Mouse (Mus musculus) liver, embryonic 14.5 days (tissue): ENCODE results near the gene Olfr450.

ENCODE experiments used
- CTCF ChIP-seq: IDR thresholded peaks from 2 replicates; pipeline ENCODE4 v1.5.1; 2016; ENCODE audit warnings: antibody characterized with exemption, low read depth, control low read depth
- EP300 ChIP-seq: IDR thresholded peaks from 2 replicates; pipeline ENCODE4 v1.6.1; 2016; ENCODE audit warnings: antibody characterized with exemption, low read depth

DNA sequence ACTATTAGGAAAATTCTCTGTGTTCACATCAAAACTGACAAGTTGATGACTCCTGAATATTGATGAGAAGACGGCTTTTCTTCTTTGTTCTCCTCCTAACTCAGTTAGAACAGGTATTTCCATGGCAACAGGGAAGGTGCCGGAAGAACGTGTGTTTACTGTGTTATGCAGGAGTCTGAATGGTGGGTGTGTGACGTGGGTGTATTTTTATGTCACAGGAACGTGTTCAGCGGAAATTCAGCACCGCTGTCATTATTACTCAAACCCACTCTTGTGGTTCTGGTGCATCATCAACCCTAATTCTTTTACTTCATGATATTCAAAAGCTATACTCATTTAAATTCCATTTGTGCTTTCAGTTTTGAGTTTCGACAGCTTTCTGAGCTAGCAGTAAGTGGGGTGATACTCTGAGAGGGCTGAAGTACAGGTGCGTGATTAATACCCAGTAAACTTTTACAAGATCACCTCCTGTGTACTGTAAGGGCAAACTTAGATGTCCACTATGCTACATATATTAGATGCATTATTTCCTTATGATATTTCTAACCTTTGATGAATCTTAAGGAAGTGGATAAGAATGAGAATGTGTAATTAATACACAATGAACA, 20.7 kb upstream of the Olfr450 start:
- TF ChIP-seq CTCF = no peak
- no peak for TF ChIP-seq EP300
